In the genomic region with DNA sequence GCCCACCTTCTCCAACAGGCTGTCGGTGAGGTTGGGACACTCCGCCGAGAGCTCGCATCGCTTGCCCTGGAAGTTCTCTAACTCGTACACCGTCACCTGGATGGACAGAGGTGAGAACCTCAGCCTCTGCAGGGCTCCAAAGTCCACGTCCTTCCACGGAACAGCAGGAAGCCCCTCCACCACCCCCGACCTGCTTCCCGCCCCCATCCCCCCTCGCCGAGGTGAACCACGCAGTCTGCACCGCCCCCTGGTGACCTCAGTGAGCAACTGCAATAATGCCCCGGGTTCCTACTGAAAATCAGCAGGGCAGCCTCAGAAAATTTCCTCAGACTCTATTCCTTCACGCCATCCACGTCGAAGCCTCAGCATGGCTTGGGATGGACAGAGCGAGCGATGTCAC, we compare ENCODE assay signal across 10 mouse cellular contexts. TPM values are rescaled to one million over a fixed set of nuclear protein-coding genes. Genes with fewer than 3 reads are reported as not detected.
DNase-seq lines count a peak whose midpoint lies in the region; ATAC-seq and TF ChIP-seq lines count a peak whose summit lies in the region.
"Had no signal": no experiment of that assay in that cellular context is flagged by ENCODE, and none has a peak within 500 bp of the region (broad histone marks: within the 10 kb centered on the region; RNA-seq: fewer than 3 reads in every experiment).

No protein-coding gene starts in this region.

- H3K27ac ChIP-seq in forebrain, embryonic 15.5 days (replicated peaks), result no peak overlapping the region
- no peak overlapping the region for H3K27ac ChIP-seq in limb, embryonic 11.5 days (replicated peaks; ENCODE audit: low read depth, low read length)
- no peak overlapping the region for H3K27ac ChIP-seq in olfactory bulb, adult 2 months (ENCODE audit: insufficient read depth, low read depth, low read length)

- 0 out of 2 replicates have a peak overlapping the region, but pooled peaks have one; percentile 16 for H3K4me2 ChIP-seq in forebrain, embryonic 15.5 days (replicated peaks)
- no peak overlapping the region for H3K4me2 ChIP-seq in limb, embryonic 11.5 days (ENCODE audit: low read depth, severe bottlenecking)

- peak; percentile 29 for DNase-seq in cerebellum, adult 11-12 months
- DNase-seq in cerebellum, adult 11 months, result no peak
- DNase-seq in right cerebral cortex, postnatal 14 days, result peak; percentile 67
- DNase-seq in right cerebral cortex, postnatal 25 days, result no peak
- DNase-seq in limb, embryonic 11.5 days (ENCODE audit: low spot score), result peak; percentile 74

- no peak for ATAC-seq in forebrain, embryonic 15.5 days (replicated peaks)
- no peak for ATAC-seq in limb, embryonic 11.5 days (ENCODE audit: insufficient number of reproducible peaks, low FRiP score, low TSS enrichment, low read depth)
- ATAC-seq in erythroblast, adult 5-6 weeks (replicated peaks; ENCODE audit: low FRiP score, poor library complexity, severe bottlenecking), result no peak

- no peaks in the 10 kb centered on the region for H3K27me3 ChIP-seq in forebrain, embryonic 15.5 days
- H3K27me3 ChIP-seq in limb, embryonic 11.5 days (ENCODE audit: control insufficient read depth, insufficient read depth, low read length), result no peaks in the 10 kb centered on the region

- TF ChIP-seq POLR2A in olfactory bulb, adult 2 months (IDR thresholded peaks at IDR 0.05; ENCODE audit: insufficient read depth, low read depth, low read length), result no peak

- no peaks in the 10 kb centered on the region for H3K4me1 ChIP-seq in forebrain, embryonic 15.5 days
- 0 out of 2 replicates have a peak, but pooled peaks cover 2% of the 10 kb centered on the region for H3K4me1 ChIP-seq in limb, embryonic 11.5 days (ENCODE audit: control insufficient read depth, insufficient read depth, low read length)
- H3K4me1 ChIP-seq in olfactory bulb, adult 2 months (ENCODE audit: control insufficient read depth, insufficient read depth, low read length), result peaks cover 13% of the 10 kb centered on the region

- no peaks in the 10 kb centered on the region for H3K9me3 ChIP-seq in forebrain, embryonic 15.5 days
- H3K9me3 ChIP-seq in limb, embryonic 11.5 days (ENCODE audit: control insufficient read depth, low read length), result 0 out of 2 replicates have a peak, but pooled peaks cover 2% of the 10 kb centered on the region

- WGBS in forebrain, embryonic 15.5 days, result 20% methylated on average over 21 of the region's 21 CpGs
- WGBS in limb, embryonic 11.5 days, result 24% methylated on average over 21 of the region's 21 CpGs
- WGBS in olfactory bulb, adult 2 months, result 20% methylated on average over 21 of the region's 21 CpGs

- no peak overlapping the region for H3K4me3 ChIP-seq in forebrain, embryonic 15.5 days
- no peak overlapping the region for H3K4me3 ChIP-seq in limb, embryonic 11.5 days (ENCODE audit: low read depth, low read length)
- peak overlapping the region; percentile 17; the same call in 1 of the 2 replicates for H3K4me3 ChIP-seq in olfactory bulb, adult 2 months (ENCODE audit: insufficient read depth, low read depth, low read length)

- H3K9ac ChIP-seq in forebrain, embryonic 15.5 days (replicated peaks), result no peak overlapping the region
- H3K9ac ChIP-seq in limb, embryonic 11.5 days (ENCODE audit: low read length), result 0 out of 2 replicates have a peak overlapping the region, but pooled peaks have one; percentile 17

- peak; percentile 50; the same call in 1 of the 2 replicates for TF ChIP-seq CTCF in olfactory bulb, adult 2 months (IDR thresholded peaks at IDR 0.05; ENCODE audit: insufficient read depth, low read depth, low read length)

- no peaks in the 10 kb centered on the region for H3K36me3 ChIP-seq in forebrain, embryonic 15.5 days
- H3K36me3 ChIP-seq in limb, embryonic 11.5 days (ENCODE audit: control insufficient read depth, insufficient read depth, low read length), result no peaks in the 10 kb centered on the region

RNA-seq across cellular contexts. Expression of a gene that starts 1.6 kb away (rescaled TPM):
- polyA plus RNA-seq in forebrain, embryonic 15.5 days (2015; fragmentation: Nextera tagmentation; extraction: Ambion mirVana), result 0.73 and 0.80 TPM in 2 replicates
- 0.39 and 0.78 TPM in 2 replicates for polyA plus RNA-seq in limb, embryonic 11.5 days (2014; fragmentation: Nextera tagmentation; extraction: Ambion mirVana)
- not detected in 2 replicates for polyA plus RNA-seq in olfactory bulb, adult 2 months (2012; ENCODE audit: insufficient read depth, insufficient read length, low replicate concordance, missing spikeins)
- total RNA-seq in erythroblast, adult 5-6 weeks (2015; ENCODE audit: low replicate concordance), result not detected in 2 replicates
- total RNA-seq in erythroblast, adult 5-6 weeks (2017; ENCODE audit: low replicate concordance), result not detected in 2 replicates
- polyA plus RNA-seq: C2C12 had no signal

RNA-seq across cellular contexts. Expression of a gene that starts 9.9 kb away (rescaled TPM):
- not detected in 2 replicates for polyA plus RNA-seq in forebrain, embryonic 15.5 days (2015; fragmentation: Nextera tagmentation; extraction: Ambion mirVana)
- polyA plus RNA-seq in limb, embryonic 11.5 days (2014; fragmentation: Nextera tagmentation; extraction: Ambion mirVana), result not detected in 2 replicates
- not detected in 2 replicates for polyA plus RNA-seq in olfactory bulb, adult 2 months (2012; ENCODE audit: insufficient read depth, insufficient read length, low replicate concordance, missing spikeins)
- not detected in 2 replicates for total RNA-seq in erythroblast, adult 5-6 weeks (2015; ENCODE audit: low replicate concordance)
- not detected in 2 replicates for total RNA-seq in erythroblast, adult 5-6 weeks (2017; ENCODE audit: low replicate concordance)
- polyA plus RNA-seq: C2C12; gonadal fat pad, adult 2 months had no signal

Comparison
In these comparisons a context has a peak if more than half of its experiments do, and no peak if none do; other contexts are left out.
1. DNase-seq: peak in cerebellum, adult 11-12 months (single experiment), right cerebral cortex, postnatal 14 days (single experiment) and limb, embryonic 11.5 days (single experiment); none in cerebellum, adult 11 months (single experiment) and right cerebral cortex, postnatal 25 days (single experiment).